Mouse (Mus musculus): ENCODE results near the gene Hivep2.

The Hivep2 gene

DNA sequence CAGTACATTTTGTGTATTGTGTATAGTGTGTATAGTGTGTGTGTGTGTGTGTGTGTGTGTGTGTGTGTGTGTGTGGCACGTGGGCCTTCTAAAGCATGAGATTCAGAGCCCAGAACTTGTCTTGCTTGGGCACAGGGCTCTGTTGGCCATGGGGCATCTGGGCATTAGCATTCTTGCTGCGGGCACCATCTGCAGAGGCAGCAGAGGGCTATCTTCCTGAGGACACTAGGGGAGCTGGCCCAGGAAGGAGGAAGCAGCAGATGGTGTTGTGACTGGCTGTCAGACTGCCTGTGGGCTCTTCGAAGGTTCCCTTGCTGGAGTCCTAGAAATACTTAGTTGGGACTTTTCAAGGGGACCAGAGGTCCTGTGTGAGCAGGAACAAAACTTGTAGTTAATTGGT, 116.4 kb downstream of the Hivep2 start:
- DNase-seq (ENCODE audit: low spot score): no peak

DNA sequence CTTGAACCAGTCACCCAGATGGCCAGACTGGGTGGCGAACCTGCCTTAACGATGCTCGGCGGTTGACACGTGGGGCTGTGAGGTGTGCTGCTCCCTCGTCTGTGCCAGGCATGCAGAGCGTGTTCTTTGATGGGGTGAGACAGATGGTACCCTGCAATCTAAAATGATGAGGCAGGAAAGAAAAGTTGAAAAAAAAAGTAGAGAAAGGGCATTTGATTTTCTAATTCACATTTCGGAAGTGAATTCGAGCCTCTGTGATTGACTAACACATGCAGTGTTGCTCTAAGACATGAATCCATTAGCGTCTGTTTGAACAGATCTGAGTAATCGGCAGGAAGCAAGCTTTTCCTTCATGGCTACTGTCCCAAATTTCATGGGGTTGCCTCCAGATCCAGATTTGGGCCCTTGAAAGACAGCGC, 119.4 kb downstream of the Hivep2 start:
- no peak for DNase-seq (ENCODE audit: low spot score)

DNA sequence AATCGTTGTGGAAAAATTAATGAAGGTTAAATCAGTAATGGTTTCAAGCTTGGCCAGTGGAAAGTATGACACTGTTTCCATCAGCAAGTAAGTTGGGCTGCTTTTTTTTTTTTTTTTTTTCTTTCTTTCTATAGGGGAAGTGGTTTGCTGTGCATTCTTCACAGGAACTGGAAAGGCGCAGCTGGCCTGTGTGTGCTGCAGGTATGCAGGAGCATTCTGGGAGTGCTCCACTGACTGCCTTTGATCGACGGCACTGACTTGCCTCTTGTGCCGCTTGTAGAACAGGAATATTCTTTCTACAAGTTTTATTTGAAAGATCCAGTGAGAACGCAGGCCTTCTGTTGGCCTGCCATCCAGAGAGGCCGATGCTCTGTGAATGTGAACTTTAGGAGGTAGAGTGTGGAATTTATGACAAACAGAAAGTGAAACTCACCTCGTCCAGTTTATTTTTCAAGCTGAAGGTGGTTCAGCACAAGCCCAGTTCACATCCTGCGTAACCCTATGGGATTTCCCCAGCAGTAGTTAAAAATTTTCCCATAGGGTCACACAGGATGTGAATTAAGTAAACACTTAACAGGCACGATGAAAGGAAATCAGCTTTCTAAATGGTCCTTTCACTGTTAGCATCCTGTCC, 120.1 kb downstream of the Hivep2 start:
- no peak for DNase-seq (ENCODE audit: low spot score)

DNA sequence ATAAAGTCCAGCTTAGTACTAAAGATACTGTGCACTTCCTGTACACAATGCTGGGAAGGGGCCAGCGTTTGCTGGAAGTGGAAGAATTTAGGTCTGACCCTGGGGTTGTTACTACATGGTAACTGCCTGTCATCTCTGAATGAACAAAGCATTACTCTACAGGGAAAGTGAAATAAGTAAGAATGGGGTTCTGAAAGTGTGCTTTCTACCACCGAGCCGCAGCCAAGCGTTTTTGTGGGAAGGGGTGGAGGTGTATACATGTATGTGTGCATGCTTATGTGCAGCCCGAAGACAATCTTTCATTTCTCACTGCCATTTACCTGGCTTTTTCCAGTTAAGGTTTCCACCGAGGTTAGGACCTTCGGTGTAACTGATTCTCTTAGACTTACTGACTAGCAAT, 121.4 kb downstream of the Hivep2 start:
- no peak for DNase-seq (ENCODE audit: low spot score)

DNA sequence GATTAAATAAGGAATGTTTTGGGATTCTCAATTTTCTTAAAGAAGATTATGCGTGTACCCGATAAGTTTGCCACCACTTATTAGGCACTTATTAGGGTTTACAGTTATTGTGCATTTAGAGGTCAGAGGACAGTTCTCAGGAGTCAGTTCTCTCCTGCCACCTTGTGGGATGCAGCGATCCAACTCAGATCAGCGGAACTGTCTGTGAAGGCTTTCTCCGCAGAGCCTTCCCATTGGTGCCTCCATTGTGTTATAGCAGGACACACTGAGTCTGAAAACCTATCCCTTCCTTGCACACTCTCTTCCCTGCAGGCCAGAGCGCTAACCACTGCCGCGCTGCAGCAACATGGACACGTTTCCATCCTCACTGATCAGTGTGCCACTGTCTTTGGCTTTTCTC, 123.6 kb downstream of the Hivep2 start:
- DNase-seq (ENCODE audit: low spot score): no peak

DNA sequence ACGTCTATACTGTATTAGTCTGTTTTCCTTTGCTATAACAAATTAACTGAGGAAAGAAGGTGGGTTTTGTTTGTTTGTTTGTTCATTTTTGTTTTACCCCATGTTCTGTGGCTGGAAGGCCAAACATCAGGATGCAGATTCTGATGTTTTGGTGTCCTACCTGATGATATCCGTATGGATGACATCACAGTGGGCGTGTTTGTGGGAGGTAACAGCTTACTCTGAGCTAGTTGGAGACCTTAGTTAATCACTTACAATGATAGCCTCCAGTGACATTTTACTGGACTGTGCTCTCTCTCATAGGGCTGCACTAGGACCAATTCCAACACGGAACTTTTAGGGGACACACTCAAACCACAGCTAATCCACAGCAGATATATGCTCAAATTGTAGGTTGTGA, 128.2 kb downstream of the Hivep2 start:
- no peak for DNase-seq (ENCODE audit: low spot score)

DNA sequence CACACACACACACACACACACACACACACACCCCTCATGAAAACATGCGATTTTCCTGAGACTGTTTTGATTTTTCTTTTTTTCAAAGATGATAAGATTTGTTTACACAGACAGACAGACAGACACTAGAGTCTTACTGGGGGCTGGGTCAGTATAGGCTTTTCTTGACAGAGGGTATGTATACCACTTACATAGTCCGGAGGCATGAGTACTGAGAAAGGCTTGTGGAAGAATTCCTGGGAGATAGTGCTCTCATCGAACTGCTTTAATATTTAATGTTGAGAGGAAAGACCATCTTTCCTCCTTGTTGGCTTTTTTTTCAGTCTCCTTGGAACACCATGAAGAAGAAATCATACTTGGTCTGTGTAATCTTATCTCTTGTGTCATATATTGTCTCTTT, 130.2 kb downstream of the Hivep2 start:
- no peak for DNase-seq (ENCODE audit: low spot score)

DNA sequence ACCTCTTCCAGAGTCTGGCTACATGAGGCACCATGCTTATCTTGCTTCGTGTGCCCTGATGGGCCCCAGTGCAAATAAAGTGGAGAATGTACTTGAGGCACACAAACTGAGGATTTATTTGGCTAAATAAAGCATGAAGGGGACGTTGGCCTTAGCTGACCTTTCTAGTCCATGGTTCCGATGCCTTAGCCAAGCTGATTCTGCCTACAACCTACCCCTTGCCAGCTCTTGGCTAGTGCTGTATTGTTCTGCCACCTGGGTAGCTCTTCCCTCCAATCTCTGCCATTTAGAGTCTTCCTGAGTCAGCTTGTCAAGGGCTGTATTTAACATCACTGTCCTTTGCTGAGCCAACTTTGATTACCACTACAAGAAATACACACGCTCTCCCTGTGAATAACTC, 133.3 kb downstream of the Hivep2 start:
- DNase-seq (ENCODE audit: low spot score): no peak

DNA sequence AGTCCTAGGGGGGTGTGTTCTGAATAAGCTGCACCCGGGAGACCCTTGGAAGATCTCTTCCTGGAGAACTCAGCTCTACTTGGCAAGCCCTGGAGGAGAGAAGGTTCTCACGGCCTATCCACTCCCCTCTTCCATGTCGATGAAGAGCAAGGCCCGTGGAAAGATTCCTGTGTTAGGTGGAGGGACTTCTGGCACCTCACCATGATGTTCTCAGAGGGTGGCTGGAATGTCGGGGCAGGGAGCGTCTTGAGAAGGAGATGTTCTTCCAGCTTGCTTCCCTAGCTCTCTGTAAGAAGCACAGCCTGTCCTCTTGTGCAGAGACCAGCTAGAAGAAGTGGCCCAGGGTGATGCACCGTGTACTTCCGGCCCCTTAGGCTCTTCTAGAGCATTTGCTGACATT, 134.2 kb downstream of the Hivep2 start:
- no peak for DNase-seq (ENCODE audit: low spot score)

DNA sequence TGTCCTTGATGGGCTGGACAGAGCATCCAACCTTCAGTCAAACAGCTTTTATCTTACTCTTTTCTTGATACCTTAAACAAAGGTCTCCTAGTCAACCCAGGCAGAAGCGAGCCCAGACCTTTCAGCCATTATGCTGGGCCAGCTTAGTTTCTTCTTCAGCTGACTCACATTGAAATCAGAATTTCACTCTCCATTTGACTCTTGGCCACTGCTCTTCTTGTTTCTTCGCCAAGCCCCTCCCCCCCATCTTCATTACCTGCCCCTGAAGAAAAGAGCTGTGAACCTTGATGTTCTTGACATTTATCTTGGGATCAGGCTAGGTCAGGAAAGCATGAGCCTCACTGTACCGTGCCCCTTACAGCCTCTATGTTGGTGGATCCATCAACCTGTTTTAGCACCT, 135.0 kb downstream of the Hivep2 start:
- no peak for DNase-seq (ENCODE audit: low spot score)

DNA sequence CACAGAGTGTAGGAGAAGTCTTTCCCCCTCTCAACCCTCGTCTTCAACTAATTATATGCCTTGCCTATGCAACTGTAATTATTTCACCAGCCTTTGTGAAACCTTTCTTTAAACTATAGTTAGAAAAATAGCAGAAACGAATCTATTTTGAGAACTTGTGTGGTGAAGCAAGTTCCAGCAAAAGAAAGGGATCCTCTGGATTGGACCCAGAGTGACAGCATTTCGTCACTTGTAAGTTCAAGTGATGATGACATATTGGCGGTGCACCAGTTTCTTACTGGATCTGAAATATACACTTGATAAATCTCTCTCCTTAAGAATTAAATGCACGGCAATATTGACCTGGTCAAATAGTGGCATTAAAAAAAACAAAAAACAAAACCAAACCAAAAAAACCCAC, 136.1 kb downstream of the Hivep2 start:
- no peak for DNase-seq (ENCODE audit: low spot score)

DNA sequence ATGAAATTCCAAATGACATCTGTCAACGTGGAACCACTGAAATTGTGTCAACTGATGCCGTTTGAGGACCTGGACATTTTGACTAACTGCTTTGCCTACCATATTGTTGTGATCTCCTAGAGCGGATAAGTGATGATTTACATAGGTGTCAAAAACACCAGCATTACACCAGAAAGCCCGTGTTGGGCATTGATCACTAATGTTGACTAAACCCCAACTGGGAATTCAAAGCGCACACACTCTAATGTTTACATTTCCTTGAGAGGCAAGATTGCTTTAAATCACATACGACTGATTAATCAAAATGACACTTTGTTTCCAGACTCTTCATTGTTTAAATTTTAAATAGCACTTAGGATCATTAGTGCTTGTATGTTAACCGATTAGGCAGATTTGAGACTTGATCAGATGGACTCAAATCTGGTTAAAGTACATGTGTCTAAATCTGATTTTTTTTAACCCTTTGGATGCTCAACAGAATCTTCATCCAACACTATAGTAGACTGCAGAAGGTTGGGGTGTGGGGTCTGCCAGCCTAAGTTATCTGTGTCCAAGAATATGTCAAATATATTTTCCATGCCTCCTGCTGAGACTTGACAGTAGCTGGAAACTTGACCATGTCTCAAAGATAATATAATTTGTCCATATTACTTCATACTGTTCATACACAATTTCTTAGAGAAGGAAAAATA, 142.3 kb downstream of the Hivep2 start:
- DNase-seq (ENCODE audit: low spot score): no peak

DNA sequence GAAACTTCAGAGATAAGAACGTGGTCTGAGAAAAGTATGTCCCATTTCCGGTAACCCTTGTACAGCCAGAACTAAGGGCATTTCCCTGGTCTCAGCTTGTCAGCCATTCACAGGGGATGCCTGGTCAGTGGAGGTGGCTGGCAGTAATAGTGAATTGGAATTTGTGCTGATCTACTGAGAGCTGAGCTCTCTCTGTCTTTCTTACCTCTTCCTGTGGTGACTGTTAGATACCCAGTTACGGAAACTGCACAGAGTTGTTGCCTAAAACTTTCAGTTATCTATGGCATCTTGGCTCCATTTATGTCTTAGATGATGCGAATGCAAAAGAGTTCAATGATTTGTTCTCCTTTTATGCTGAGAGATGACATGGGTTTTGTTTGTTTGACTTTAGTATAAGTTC, 150.0 kb downstream of the Hivep2 start:
- no peak for DNase-seq (ENCODE audit: low spot score)

DNA sequence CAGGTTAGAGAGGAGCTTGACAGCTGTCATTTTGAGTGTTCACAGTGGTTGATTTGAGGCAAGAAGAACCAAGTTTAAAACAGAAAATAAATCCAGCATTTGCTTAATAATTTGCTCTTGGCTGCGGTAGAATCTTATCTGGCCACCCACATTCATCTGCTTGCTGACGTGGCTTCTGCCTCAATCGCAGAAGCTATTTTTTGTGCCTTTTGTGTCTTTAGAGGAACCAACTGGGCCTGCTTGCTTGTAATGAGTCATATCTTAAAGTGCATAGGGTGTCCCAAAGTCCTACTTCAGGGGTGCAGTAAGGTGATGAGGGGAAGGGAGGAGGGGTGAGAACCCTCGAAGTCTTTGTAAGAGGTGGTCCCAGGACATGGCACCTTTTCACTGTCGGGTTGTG, 151.1 kb downstream of the Hivep2 start:
- DNase-seq (ENCODE audit: low spot score): no peak

DNA sequence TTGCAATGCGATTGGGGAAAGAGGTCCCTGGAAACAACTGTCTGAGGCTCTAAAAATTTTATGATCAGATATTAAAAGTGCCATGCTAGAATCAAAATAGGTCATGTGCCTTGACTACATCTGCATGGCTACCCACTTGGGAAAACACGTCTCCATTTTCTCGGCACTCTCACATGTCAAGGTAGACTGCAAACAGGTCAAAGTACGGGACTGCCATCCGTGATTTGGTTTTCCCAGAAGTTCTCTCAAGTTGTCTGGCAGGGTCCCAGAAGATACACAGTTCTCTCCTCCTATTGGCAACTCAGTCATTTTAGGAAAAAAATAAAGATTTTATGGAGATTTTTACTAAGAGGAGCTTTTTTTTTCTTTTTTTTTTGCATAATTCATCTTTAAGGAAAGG, 153.3 kb downstream of the Hivep2 start:
- no peak for DNase-seq (ENCODE audit: low spot score)

DNA sequence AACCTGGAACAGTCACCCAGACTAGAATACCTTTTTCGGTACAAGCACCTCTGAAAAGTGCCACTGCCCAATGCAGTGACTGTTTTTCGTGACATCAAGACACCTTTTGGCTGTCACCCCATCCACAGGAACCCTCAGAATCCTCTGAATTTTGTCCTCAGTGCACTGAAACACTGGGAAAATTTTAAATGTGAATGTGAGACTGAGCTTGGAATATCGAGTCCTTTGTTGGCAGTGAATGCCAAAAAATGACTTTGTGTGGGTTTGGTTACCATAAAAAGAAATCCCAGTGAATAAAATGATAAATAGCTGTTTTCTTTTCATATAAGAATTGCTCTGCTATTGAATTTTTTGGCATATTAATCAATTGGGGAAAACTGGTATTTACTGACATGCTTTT, 154.6 kb downstream of the Hivep2 start:
- no peak for DNase-seq (ENCODE audit: low spot score)

DNA sequence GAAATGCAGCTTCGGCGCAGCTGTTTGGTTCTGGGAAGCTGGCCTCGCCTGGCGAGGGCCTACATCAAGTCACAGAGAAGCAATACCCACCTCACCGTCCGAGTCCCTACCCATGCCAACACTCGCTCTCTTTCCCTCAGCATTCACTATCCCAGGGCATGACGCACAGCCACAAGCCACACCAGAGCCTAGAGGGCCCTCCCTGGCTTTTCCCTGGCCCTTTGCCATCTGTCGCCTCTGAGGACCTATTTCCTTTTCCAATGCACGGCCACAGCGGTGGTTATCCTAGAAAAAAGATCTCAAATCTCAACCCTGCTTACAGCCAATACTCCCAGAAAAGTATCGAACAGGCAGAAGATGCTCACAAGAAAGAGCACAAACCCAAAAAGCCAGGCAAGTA, 162.0 kb downstream of the Hivep2 start:
- DNase-seq (ENCODE audit: low spot score): no peak

DNA sequence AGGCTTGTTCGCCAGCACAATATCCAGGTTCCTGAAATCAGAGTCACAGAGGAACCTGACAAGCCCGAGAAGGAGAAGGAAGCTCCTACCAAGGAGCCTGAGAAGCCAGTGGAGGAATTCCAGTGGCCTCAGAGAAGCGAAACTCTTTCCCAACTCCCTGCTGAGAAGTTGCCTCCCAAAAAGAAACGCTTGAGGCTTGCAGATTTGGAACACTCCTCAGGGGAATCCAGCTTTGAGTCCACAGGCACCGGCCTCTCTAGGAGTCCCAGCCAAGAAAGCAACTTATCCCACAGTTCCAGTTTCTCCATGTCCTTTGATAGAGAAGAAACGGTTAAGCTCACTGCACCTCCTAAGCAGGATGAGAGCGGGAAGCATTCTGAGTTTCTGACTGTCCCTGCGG, 164.4 kb downstream of the Hivep2 start:
- no peak for DNase-seq (ENCODE audit: low spot score)

DNA sequence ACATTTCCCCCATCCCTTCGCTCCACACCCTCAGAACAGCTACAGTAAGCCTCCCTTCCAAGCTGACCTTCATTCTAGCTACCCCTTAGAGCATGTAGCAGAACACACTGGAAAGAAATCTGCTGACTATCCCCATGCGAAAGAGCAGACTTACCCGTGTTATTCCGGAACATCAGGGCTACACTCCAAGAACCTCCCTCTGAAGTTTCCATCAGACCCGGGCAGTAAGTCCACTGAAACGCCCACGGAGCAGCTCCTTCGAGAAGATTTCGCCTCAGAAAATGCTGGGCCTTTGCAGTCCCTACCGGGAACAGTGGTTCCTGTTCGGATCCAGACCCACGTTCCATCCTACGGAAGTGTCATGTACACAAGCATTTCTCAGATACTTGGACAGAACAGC, 165.4 kb downstream of the Hivep2 start:
- DNase-seq (ENCODE audit: low spot score): no peak

DNA sequence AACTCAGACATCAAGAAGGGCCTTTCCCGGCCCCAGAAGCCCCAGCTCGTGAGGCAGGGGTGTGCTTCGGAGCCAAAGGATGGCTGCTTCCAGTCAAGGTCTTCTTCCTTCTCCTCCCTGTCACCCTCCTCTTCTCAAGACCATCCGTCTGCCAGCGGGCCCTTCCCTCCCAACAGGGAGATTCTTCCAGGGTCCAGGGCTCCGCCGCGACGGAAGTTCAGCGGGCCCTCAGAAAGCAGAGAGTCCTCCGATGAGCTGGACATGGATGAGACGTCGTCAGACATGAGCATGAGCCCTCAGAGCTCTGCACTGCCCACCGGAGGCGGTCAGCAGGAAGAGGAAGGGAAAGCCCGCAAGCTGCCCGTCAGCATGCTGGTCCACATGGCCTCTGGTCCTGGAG, 166.2 kb downstream of the Hivep2 start:
- DNase-seq (ENCODE audit: low spot score): no peak

DNA sequence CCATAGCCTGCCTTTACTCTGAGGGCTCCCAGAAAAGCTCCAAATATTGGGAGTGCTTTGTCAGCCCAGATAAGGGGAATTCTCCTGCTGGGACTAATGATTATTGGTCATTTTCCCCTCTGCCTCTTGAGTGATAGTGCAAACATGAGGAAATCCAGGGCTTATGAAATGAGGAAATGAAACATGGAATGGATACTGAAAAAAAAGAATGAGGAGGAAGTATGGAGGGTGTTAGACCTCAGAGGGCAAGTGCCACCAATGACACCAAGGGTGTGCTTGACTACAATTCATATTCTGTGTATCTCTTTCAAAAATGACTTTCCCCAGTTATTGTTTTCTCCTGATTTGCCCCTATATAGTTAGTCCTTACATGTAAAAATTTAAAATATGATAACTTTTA, 167.1 kb downstream of the Hivep2 start:
- no peak for DNase-seq (ENCODE audit: low spot score)

DNA sequence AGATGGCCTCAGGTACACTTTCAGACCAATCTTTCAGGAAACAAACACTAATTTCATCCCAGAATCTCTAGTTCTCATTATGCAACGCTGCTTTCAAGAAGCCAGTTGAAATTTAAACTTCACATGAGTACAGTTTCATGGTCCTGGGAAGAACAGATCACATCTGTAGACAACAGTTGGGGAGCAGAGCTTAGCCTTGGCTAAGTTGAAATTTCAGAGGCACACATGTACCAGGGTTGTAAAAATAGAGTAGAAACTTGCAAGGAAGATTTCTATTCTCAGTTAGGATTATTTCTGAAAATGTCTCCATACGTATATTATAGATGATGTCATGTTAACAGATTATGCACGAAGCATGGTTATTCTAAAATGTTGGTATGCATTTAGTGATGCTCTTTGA, 172.8 kb downstream of the Hivep2 start:
- DNase-seq (ENCODE audit: low spot score): no peak

DNA sequence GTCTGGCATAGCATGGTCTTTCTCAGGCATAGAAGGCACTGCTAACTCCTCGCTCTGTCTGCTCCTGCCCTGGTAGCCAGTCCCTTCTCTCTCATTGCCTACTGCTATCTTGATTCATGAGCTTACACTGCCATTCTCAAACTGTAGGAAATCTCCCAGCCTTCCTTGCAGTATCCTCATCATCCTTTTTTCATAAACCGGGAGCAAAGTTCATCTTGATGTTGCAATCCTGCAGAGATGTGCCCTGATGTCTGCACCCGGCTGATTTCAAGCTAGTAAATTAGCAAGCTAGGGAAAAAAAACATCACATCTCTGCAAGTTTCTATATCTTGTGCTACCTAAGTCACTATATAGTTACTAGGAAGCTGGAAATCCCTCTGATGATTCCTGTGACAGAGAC, 179.0 kb downstream of the Hivep2 start:
- no peak for DNase-seq (ENCODE audit: low spot score)

DNA sequence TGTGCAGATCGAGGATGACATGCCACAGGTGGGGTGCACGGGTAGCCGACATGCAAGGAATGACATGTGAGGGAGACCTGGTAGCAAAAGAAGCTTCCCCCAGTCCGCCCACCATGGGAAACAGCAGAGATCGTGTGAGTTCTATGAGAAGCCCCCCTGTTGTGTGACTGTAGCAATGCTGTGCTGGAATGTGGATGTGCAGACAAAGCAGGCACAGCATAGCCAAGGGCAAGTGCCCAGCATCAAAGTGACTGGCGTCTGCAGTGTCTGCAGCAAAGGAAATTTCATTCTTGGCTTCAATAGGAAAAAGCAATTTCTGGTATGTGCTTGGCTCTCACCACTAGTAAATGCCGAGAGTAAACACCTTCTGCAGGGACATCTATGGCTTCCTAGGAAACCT, 199.0 kb downstream of the Hivep2 start:
- DNase-seq (ENCODE audit: low spot score): no peak

Data from ovary, postnatal 14 days (tissue).